Mouse (Mus musculus): ENCODE results near the gene Pias4.
"Not testable (repeated sequence)": the region's sequence is repeated elsewhere in the genome, so short reads cannot be mapped to it uniquely, and the experiment has no call there.

Pias4 gene

DNA sequence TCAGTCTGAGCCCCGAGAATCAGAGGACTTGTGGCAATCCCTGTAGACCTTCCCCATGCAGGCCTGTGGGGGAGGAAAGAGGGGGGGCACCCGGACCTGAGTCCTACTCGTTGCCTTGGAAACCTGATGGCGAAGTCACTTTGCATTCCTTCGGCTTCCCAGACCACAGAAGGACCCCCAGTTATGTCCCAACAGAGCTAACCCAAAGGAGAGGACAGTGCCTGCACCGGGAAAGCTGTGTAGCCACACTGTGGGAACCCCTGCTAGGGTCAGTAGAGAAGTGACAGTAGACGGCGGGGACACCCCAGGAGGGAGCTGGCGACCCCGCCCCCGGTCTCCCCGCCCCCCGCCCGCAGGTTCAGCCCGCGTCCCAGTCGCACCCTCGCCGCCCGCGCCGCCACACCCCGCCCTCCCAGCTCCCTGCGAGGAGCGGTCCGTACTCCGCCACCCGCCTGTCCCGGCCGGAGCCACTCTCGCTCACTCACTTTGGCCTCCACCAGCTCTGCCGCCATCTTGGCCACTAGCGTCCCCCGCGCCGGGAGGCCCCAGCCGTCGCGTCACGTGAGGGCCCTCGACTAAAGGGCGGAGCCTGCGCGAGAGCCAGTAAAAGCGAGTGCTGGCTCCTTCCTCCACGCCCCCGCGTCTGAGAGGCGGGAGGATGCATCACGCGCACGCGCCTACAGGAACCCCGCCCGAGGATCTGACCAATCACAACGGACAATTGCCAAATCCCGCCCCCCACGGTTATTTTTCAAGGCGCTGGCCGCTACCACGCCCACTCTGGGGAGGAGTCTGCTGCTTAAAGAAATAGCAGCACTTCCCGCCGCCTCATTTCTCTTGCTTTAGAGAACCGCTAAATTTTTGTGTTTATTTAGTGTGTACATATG, at the start of gene Pias4:
Gene Pias4 (minus strand): TSS at position 724 of the 887 bp plus-strand sequence.
- peak; percentile 100 for DNase-seq (ENCODE audit: low spot score in 2 of 2)

DNA sequence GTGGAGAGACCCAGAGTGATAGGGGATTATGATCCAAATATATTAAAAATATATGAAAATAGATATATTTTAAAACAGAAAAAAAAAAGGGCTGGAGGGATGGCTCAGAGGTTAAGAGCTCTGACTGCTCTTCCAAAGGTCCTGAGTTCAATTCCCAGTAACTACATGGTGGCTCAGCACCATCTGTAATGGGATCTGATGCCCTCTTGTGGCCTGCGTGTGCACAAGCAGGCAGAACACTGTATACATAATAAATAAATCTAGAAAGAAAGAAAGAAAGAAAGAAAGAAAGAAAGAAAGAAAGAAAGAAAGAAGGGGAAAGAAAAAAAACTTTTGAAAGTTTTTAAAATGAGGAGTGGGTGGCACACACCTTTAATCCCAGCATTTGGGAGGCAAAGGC, 49.5 kb upstream of the Pias4 start:
- DNase-seq (ENCODE audit: low spot score in 2 of 2): not testable (repeated sequence)

DNA sequence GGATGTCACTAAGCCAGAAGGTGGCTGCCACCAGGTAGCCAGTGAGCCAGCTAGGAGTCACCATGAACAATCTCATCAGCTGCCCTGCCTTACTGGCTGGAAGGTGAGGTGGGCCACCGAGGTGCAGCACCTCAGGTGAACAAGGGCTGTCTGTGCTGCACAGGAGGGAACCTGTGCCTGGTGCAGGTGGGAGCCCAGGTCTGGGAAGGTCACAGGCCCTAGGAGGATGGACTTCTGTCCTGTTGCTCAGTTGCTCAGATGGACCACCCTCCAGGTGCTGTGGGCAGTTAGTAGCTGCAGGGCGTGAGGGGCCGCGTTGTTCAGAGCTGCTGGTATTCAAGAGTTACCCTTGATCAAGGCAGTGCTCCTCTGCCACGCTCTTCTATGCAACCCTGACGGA, 49.1 kb upstream of the Pias4 start:
- no peak for DNase-seq (ENCODE audit: low spot score in 2 of 2)

DNA sequence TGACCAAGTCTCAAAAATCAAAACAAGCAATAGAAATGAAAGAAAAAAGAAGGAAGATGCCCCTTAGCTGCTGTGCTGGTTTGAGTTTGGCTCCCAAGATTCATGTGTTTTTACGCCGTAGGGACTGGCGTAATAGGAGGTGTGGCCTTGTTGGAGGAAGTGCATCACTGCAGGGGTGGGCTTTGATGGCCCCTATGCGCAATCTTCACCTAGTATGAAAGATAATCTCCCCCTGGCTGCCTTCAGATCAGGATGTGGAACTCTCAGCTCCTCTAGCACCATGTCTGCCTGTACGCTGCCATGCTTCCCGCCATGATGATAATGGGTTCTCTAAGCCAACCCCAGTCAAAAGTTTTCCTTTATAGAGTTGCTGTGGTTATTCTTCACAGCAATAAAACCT, 48.5 kb upstream of the Pias4 start:
- DNase-seq (ENCODE audit: low spot score in 2 of 2): no peak

DNA sequence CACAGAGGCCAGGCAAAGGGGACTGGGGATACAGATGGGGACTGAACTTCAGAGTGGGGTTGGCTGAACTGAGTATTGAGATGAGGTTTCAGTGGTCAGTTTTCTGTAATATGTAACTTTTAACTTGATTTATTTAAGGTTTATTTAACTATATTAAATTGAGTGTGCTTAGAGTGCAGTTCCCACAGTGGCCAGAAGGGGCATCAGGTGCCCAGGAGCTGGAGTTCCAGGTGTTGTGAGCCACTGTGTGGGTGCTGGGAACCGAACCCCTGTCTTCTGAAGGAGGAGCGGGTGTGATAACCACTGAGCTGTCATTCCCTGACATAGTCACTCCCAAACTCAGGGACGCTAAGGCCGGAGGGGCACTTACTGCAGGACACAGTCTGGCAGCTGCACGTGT, 42.4 kb upstream of the Pias4 start:
- no peak for DNase-seq (ENCODE audit: low spot score in 2 of 2)

DNA sequence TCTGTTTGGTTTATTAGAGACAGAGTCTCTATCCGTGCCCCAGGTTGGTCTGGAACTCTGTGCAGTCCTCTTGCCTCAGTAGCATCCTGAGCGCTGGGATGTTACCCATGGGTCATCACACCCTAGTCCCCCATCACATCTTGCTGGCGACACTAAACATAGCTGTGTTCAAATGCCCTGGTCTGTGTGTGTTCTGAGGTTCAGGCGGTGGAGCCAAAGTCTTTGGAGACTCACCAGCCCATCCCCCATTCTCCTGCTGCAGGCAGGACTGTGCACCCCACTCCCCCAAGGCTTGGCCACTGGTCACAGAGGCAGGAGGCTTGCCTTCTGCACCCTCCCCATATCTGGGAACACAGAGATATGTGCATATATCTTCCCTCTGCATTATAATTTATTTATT, 36.4 kb upstream of the Pias4 start:
- no peak for DNase-seq (ENCODE audit: low spot score in 2 of 2)

DNA sequence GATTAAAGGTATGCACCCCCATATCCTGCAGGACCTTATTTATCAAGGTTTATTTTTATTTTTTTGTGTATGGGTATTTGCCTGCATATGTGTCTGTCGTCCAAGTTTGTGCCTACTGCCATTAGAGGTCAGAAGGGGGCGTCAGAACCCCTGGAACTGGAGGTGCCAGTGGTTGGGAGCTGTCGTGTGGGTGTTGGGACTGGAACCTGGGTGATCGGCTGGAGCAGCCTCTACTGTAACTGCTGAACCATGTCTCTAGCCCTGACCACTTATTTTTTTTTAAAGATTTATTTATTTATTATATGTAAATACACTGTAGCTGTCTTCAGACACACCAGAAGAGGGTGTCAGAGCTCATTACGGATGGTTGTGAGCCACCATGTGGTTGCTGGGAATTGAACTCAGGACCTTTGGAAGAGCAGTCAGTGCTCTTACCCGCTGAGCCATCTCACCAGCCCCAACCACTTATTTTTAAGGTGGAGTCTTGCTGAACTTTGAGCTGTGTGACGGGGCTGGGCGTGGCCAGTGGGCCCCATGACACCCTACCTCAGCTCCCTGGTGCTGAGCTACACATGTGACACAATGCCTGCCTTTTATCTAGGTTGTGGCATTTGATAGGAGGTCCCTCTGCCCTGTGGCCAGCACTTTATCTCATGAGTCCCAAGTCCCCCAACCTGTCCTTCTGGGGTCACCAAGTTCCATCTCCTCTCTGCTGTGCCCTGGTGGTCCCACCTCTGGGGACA, 35.4 kb upstream of the Pias4 start:
- DNase-seq (ENCODE audit: low spot score in 2 of 2): no peak

DNA sequence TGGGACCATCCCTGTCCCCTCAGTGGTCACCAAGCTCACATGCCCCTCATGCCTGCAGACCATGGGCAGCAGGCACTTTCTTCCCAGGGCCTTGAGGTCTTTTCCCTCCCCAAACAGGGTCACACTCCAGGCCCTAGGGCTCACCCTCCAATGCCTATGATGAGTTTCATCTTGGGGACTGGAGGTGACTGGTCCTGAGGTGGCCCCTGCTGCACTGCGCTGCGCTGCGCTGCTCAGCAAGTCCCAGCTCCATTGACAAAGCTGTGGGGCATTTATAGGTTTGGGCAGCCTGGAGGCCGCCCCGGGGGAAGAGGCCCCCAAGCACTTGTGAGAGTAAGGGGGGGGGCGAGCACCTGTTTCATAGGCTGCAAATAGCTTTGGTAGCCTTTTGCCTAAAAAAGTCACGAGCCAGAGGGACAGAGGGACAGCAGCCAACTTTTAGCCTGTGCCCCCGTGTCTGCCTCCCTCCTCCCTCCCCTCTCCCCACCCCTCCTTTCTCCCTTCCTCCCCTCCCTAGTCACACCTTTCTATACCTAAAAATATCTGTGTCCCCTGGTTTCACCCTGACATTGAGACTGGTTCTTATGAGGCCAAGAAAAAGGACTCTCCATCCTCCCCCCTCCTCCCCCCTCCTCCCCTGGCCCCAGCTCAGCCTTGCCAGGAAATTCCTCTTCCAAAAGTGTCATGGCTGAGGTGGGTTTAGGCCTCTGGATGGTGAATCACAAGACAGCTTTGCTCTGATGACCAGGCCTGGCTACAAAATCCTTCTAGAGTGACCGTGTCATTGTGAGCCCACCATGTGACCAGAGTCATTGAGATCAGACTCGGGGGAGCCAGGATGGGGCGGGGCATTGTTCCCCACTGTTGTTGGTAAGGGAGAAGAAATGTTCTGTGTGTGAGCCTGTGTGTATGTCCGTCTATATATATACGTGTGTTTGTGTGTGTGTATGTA, 34.4 kb upstream of the Pias4 start, which contains the start of gene Nmrk2:
Gene Nmrk2 (minus strand): TSS at position 245 of the 952 bp plus-strand sequence.
- DNase-seq (ENCODE audit: low spot score in 2 of 2): no peak

DNA sequence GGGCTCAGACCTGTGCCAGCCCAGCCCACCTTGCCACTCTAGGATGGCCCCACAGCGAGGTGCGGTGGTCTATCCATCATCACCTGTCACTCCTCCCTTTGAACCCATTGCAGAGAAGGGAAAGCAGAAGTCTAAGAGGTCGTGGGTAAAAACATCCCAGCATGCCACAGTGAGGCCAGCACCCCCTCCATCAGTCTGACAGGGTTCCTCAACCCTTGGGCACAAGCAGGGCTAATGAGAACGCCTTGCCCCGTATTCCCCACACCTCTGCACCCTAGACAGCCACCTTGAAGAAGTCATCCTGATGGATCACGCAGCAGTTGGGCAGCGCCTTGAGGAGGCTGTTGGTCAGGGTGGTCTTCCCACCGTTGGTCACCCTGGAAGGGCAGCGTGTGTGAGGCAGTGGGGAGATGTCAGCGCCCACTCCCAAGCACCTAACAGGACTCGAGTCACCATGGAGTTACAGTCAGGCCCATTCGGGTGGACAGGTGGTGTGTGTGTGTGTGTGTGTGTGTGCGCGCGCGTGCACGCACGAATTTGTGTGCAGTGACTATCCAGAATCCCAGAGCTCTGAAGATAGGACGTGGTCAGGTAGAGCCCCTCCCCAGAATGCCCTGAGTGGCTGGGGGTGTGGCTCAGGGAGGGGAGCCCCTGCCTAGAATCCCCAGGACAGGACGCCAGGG, 33.0 kb upstream of the Pias4 start:
- no peak for DNase-seq (ENCODE audit: low spot score in 2 of 2)

DNA sequence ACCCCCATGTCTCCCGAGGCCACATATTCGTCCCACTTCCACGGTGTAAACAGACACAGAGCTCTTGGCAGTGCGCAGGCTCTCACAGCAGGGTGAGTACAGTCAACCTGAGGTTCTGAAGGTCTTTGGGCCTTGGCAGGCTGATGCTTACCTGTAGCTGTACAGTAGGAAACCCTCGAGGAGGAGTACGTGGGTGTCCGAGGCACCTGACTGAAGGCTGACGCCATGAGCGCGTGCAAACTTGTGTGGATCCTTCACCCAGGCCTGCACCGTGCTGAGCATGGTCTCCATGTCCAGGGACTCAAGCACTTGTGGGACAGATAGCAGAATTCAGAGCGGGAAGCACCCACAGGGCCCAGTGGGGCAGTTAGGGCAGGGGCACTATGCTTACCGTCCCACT, 32.4 kb upstream of the Pias4 start:
- no peak for DNase-seq (ENCODE audit: low spot score in 2 of 2)

DNA sequence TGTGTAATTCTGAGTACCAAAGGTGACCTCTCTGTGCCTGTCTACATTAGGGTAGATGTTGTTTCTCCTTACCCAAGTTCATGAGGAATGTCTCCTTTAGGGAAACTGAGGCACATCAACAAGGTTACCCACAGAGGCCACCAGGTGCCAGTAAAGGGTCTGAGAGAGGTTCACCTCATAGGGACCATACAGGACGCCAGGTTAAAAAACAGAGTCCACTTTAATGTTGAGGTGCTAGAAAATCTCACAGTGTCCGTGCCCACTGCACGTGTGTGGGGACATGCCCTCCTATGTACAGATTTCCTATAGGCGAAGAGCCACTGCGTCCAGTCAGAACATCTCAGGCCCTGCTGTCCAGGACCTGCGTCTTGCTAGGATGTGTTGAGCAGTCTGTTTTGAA, 31.3 kb upstream of the Pias4 start:
- no peak for DNase-seq (ENCODE audit: low spot score in 2 of 2)

DNA sequence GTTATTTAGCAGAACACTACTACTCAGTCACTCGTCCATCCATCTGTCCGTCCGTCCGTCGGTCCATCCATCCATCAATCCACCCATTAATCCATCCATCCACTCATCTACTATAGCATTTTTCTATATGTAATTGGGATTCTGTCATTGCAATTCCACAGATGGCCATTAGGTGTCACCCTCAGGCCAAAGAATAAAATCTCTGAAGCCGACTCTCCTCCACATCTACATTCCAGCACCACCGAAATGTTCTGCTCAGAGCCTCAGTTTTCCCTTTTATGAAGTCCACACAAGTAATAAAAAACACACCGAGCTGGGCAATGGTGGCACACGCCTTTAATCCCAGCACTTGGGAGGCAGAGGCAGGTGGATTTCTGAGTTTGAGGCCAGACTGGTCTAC, 30.5 kb upstream of the Pias4 start:
- DNase-seq (ENCODE audit: low spot score in 2 of 2): peak in 1 of 2 experiments; percentile 15

DNA sequence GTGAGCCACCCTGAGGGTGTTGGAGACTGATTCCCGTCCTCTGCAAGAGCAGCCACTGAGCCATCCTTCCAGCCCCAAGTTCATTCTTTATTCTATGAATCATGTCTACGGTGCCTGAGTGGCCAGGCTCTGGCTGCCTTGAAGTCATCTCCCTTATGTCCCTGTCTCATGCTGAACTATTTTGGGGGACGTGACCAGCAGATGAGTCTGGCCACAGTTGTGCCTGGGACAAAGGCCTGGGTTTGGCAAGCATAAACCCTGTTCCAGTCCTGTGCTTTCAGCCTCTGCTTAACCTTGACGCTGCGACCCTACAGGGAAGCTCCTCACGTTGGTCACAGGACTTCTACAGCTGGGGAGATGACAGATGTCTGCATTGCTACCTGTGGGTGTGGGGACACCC, 29.6 kb upstream of the Pias4 start:
- no peak for DNase-seq (ENCODE audit: low spot score in 2 of 2)

DNA sequence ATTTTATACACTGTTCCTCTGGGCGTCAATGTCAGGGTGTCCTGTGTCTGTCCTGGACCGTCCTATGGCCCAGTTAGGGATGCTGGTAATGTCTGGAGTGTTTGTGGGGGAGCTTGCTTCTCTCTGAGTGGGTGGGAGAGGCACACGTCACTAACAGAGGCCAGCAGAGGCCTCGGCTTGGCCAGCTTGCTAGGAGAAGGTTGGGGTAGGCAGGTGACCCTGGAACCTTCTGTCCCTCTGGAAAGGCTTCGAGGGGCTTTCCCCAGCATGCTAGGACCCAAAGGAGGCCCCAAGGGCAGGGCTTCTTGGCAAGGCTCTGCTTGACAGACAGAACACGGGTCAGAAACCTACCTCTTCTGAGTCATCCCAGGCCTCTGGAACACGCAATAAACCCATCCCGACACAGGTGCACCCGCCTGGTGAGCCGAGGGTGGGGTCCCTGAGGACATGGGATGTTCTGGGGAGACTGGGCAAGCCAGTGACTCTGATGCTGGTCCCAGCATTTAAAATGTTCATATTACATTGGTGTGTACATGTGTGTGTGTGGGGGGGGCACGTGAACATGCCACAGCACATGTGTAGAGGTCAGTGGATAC, 28.8 kb upstream of the Pias4 start:
- peak in 1 of 2 experiments; percentile 8 for DNase-seq (ENCODE audit: low spot score in 2 of 2)

DNA sequence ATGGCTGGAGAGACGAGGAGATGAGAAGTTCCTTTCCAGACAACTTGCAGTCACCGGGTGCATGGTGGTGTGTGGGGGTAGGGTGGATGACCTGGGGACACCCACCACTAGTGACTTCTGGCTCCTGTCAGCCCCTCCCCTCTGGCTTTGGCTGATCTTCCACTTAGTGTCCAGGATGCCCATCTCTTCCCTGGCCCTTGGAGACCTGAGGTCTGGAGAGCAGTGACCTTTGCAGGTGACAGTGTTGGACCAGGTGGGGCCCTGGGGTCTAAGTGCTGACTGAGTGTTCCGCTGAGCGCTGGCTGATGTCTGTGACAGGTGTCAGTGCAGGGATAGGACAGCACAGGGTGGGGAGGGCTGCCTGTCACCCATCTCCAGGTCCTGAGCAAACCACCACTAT, 27.6 kb upstream of the Pias4 start:
- DNase-seq (ENCODE audit: low spot score in 2 of 2): peak in 1 of 2 experiments; percentile 23

DNA sequence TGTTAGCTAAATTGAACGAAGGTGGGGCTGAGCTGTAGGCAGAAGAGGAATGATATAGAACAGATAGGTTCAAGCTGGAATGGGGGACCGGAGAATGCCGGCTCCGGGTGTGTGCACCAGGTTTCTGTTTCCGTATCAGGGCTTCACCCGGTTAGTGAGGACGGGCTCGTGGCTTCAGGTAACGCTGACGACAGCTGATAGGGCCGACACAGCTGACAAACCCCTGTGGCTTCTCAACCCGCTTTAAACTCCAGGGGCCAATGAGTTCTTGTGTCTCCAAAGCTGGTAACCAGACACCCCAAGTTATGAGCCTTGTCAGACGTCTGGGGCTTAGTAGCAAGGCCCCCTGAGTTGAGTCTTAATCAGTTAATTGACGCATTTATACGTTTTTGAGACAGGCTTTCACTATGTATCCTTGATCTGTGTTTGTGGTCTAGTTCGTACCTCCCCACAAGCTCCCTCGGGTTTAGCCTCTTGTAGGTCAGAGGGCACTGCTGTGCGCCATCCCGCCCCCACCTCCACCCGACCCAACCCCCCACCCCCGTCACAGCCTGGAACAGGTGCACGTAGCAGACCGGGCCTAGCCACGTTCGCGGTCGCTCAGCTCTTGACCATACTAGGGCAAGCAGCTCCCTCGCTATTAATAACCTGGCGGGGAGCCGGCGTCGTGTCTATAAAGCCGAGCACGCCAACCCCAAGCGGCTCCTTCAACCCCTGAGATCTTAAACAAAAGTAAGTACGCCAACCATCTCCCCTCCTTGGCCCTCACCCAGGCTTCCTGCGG, 26.5 kb upstream of the Pias4 start:
- no peak for DNase-seq (ENCODE audit: low spot score in 2 of 2)

DNA sequence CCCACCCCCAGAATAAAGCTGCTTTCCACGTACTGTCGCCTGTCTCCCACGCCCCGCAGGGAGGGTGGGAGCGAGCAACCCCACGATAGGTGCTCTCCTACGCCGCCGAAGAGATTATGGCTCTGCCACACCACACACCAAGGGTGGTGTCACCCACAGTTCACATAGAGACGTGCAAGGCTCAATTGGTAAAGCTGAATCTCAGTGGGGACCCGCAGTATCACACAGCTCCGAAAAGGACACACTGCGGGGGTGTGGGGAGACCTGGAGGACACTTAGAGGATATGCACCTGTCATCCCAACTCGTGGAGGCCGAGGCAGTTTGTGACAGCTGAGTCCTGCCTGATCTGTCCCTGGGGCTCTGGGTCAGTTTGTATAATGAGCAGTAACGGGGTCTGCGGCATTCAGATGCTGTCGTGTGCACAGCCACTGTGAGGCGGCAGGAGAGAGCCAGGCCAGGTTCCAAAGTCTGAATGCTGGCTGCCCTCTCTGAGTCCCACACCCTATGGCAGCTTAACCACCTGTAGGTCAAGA, 25.3 kb upstream of the Pias4 start:
- DNase-seq (ENCODE audit: low spot score in 2 of 2): no peak

DNA sequence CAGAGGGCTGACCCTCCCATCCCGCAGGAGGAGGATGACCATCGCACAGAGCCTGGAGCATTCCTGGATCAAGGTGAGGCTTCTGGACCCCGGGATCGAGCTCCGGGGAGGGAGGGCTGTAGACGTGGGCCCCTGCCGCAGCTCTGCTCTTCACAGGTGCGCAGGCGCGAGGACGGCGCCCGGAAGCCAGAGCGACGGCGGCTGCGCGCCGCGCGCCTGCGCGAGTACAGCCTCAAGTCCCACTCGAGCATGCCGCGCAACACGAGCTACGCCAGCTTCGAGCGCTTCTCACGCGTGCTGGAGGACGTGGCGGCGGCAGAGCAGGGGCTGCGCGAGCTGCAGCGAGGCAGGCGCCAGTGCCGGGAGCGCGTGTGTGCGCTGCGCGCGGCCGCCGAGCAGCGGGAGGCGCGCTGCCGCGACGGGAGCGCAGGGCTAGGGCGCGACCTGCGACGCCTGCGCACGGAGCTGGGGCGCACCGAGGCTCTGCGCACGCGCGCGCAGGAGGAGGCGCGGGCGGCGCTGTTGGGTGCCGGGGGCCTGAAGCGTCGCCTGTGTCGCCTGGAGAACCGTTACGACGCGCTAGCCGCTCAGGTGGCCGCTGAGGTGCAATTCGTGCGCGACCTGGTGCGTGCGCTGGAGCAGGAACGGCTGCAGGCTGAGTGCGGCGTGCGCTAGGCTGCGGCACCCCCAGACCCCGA, 24.7 kb upstream of the Pias4 start:
- DNase-seq (ENCODE audit: low spot score in 2 of 2): peak; percentile 87 to 88

DNA sequence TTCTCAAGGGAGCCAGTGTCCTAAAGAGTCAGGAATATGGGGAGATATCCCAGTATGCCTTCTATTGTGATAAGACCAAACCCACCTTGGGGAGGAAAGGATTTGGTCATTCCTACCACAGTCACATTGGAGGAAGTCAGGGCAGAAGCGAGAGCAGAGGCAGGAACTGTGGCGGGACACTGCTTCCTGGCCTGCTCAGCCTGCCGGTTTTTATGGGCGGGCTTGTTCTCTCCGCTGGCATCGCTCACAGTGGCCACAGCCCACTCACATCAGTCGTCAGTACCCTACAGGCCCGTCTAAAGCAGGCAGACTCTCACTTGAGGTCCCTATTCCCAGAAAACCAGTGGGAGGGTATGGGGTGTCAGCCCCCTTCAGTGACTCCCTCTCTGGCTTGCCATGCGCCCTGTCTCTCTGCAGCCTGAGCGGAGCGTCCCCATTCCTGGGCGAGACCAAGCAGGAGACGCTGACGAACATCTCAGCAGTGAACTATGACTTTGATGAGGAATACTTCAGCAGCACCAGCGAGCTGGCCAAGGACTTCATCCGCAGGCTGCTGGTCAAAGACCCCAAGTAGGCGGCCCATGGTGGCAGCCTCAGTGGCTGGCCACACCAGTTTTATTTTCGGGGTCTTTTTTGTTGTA, 23.7 kb upstream of the Pias4 start:
- DNase-seq (ENCODE audit: low spot score in 2 of 2): no peak
